In the genomic region with DNA sequence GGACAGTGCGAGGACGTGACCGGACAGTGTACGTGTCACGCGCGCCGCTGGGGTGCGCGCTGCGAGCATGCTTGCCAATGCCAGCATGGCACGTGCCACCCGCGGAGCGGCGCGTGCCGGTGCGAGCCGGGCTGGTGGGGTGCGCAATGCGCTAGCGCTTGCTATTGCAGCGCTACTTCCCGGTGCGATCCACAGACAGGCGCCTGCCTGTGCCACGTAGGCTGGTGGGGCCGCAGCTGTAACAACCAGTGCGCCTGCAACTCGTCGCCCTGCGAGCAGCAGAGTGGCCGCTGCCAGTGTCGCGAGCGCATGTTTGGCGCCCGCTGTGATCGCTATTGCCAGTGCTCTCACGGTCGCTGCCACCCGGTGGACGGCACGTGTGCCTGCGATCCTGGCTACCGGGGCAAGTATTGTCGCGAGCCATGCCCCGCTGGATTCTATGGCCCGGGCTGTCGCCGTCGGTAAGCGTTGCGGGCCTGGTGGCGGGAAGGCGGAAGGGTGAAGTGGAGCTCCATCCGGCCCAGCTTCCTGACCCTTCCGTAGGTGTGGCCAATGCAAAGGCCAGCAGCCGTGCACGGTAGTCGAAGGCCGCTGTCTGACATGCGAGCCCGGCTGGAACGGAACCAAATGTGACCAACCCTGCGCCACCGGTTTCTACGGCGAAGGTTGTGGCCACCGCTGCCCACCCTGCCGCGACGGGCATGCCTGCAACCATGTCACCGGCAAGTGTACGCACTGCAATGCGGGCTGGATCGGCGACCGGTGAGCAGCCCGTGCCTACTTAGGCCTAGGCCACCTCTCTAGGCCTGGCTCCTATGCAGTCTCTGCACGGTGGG, we compare ENCODE assay signal across 8 mouse cellular contexts. TPM values are rescaled to one million over a fixed set of nuclear protein-coding genes. Genes with fewer than 3 reads are reported as not detected.
DNase-seq lines count a peak whose midpoint lies in the region; ATAC-seq and TF ChIP-seq lines count a peak whose summit lies in the region.
"Had no signal": no experiment of that assay in that cellular context is flagged by ENCODE, and none has a peak within 500 bp of the region (broad histone marks: within the 10 kb centered on the region; RNA-seq: fewer than 3 reads in every experiment).

No protein-coding gene starts in this region.

- intact Hi-C loops in heart, postnatal 14 days (cut with DNase I) = no loop called here
- intact Hi-C loops in left cerebral cortex, postnatal 36 days (cut with DNase I) = no loop called here

- no peaks in the 10 kb centered on the region for H3K36me3 ChIP-seq in E14TG2a.4 (ENCODE audit: insufficient read depth, low read length)
- H3K36me3 ChIP-seq in midbrain, embryonic 12.5 days = no peaks in the 10 kb centered on the region
- H3K36me3 ChIP-seq in stomach, embryonic 16.5 days (ENCODE audit: control insufficient read depth, insufficient read depth, low read length) = 0 out of 2 replicates have a peak, but pooled peaks cover 4% of the 10 kb centered on the region

- no peak for TF ChIP-seq CTCF in E14TG2a.4 (conservative IDR thresholded peaks at IDR 0.05; ENCODE audit: low read length)

- peak; percentile 52 to 59 for DNase-seq in B cell, adult 2 months
- peak; percentile 54 for DNase-seq in embryo, embryonic 11 days
- DNase-seq in heart, postnatal 14 days = peak; percentile 48 to 55
- DNase-seq in left cerebral cortex, postnatal 36 days (ENCODE audit: low spot score in 2 of 2) = peak; percentile 57 to 72

- H3K9ac ChIP-seq in midbrain, embryonic 12.5 days (replicated peaks) = peak overlapping the region; percentile 29; the same call in 1 of the 2 replicates
- peak overlapping the region; percentile 12 for H3K9ac ChIP-seq in stomach, embryonic 16.5 days (ENCODE audit: low read length)

- peaks cover 57% of the 10 kb centered on the region for H3K4me1 ChIP-seq in E14TG2a.4 (replicated peaks; ENCODE audit: low read depth, low read length)
- peaks cover 50% of the 10 kb centered on the region for H3K4me1 ChIP-seq in midbrain, embryonic 12.5 days
- peaks cover 69% of the 10 kb centered on the region for H3K4me1 ChIP-seq in stomach, embryonic 16.5 days (ENCODE audit: control insufficient read depth, insufficient read depth, low read length)

- peak overlapping the region; percentile 47 for H3K4me2 ChIP-seq in midbrain, embryonic 12.5 days (replicated peaks)
- peak overlapping the region; percentile 52 for H3K4me2 ChIP-seq in stomach, embryonic 16.5 days (ENCODE audit: low read depth, low read length)

- no peak overlapping the region for H3K27ac ChIP-seq in midbrain, embryonic 12.5 days (replicated peaks)
- H3K27ac ChIP-seq in stomach, embryonic 16.5 days (ENCODE audit: low read length) = no peak overlapping the region

- H3K4me3 ChIP-seq in E14TG2a.4 (replicated peaks; ENCODE audit: low read length) = peak overlapping the region; percentile 59
- H3K4me3 ChIP-seq in midbrain, embryonic 12.5 days = peak overlapping the region; percentile 40
- H3K4me3 ChIP-seq in stomach, embryonic 16.5 days (replicated peaks; ENCODE audit: low read length) = peak overlapping the region; percentile 36
- H3K4me3 ChIP-seq: myocyte had no signal

- H3K27me3 ChIP-seq in E14TG2a.4 (ENCODE audit: insufficient read depth, low read length) = peaks cover 98% of the 10 kb centered on the region
- peaks cover 95% of the 10 kb centered on the region for H3K27me3 ChIP-seq in midbrain, embryonic 12.5 days
- H3K27me3 ChIP-seq in stomach, embryonic 16.5 days (ENCODE audit: control insufficient read depth, insufficient read depth, low read length) = peaks cover 42% of the 10 kb centered on the region

- peaks cover 5% of the 10 kb centered on the region; the same call in 1 of the 2 replicates for H3K9me3 ChIP-seq in E14TG2a.4 (ENCODE audit: low read length)
- H3K9me3 ChIP-seq in midbrain, embryonic 12.5 days = no peaks in the 10 kb centered on the region
- H3K9me3 ChIP-seq in stomach, embryonic 16.5 days (replicated peaks; ENCODE audit: control insufficient read depth, low read length) = no peaks in the 10 kb centered on the region

- WGBS in midbrain, embryonic 12.5 days = 2% methylated on average over 80 of the region's 83 CpGs
- 26% methylated on average over 83 of the region's 83 CpGs for WGBS in stomach, embryonic 16.5 days

- ATAC-seq in midbrain, embryonic 12.5 days (ENCODE audit: low FRiP score, low read depth) = no peak
- ATAC-seq in stomach, embryonic 16.5 days (ENCODE audit: insufficient read depth, low FRiP score) = no peak

RNA-seq across cellular contexts. Expression of a gene that starts 6.0 kb away (rescaled TPM):
- total RNA-seq in heart, postnatal 14 days (2021) = 10 to 100 TPM in 1 of 2 experiments, 1 to 10 TPM in 1; 9.8 to 10.2 TPM
- total RNA-seq in left cerebral cortex, postnatal 36 days (2021) = 1 to 10 TPM; 3.4 to 3.8 TPM
- 10.1 and 12.1 TPM in 2 replicates for polyA plus RNA-seq in midbrain, embryonic 12.5 days (2016; fragmentation: Nextera tagmentation; extraction: Ambion mirVana)
- 4.8 and 7.3 TPM in 2 replicates for polyA plus RNA-seq in stomach, embryonic 16.5 days (2015; fragmentation: Nextera tagmentation; extraction: Ambion mirVana)

RNA-seq across cellular contexts. Expression of a gene that starts 29.9 kb away (rescaled TPM):
- not detected for total RNA-seq in heart, postnatal 14 days (2021)
- total RNA-seq in left cerebral cortex, postnatal 36 days (2021) = 1 to 10 TPM; 2.9 to 4.6 TPM
- polyA plus RNA-seq in midbrain, embryonic 12.5 days (2016; fragmentation: Nextera tagmentation; extraction: Ambion mirVana) = 0.45 and 0.55 TPM in 2 replicates
- polyA plus RNA-seq in stomach, embryonic 16.5 days (2015; fragmentation: Nextera tagmentation; extraction: Ambion mirVana) = not detected in 2 replicates

RNA-seq across cellular contexts. Expression of a gene that starts 35.1 kb away (rescaled TPM):
- 1 to 10 TPM; 1.5 to 2.5 TPM for total RNA-seq in heart, postnatal 14 days (2021)
- total RNA-seq in left cerebral cortex, postnatal 36 days (2021) = 10 to 100 TPM; 11.7 to 14.4 TPM
- 4.4 and 5.8 TPM in 2 replicates for polyA plus RNA-seq in midbrain, embryonic 12.5 days (2016; fragmentation: Nextera tagmentation; extraction: Ambion mirVana)
- 2.4 and 3.7 TPM in 2 replicates for polyA plus RNA-seq in stomach, embryonic 16.5 days (2015; fragmentation: Nextera tagmentation; extraction: Ambion mirVana)

RNA-seq across cellular contexts. Expression of a gene that starts 43.6 kb away (rescaled TPM):
- 10 to 100 TPM; 18.2 to 21.7 TPM for total RNA-seq in heart, postnatal 14 days (2021)
- total RNA-seq in left cerebral cortex, postnatal 36 days (2021) = 100 to 1,000 TPM in 1 of 2 experiments, 10 to 100 TPM in 1; 92.5 to 110 TPM
- polyA plus RNA-seq in midbrain, embryonic 12.5 days (2016; fragmentation: Nextera tagmentation; extraction: Ambion mirVana) = 52.8 and 57.9 TPM in 2 replicates
- 56.7 and 57.7 TPM in 2 replicates for polyA plus RNA-seq in stomach, embryonic 16.5 days (2015; fragmentation: Nextera tagmentation; extraction: Ambion mirVana)
